Mouse (Mus musculus) CH12.LX (cell line): Measurements from ENCODE around the gene Gm10719.
A peak's percentile ranks its signal among the peaks of the same experiment; 100 is the strongest.
"Not testable (repeated sequence)": the region's sequence is repeated elsewhere in the genome, so short reads cannot be mapped to it uniquely, and the experiment has no call there.

Source experiments
- CHD1 ChIP-seq: IDR thresholded peaks from 2 replicates; pipeline ENCODE4 v1.6.1; 2012; ENCODE audit warnings: low read depth, low read length, improper control_type of control experiment, inconsistent platforms
- CTCF ChIP-seq, 2 experiments: IDR thresholded peaks in 1 of 2; conservative IDR thresholded peaks in 1 of 2; 2 replicates each; pipeline ENCODE4 v1.5.1; 2011 to 2012; ENCODE audit warnings: low read depth in 2 of 2, low read length in 2 of 2, improper control_type of control experiment in 1 of 2, inconsistent platforms in 1 of 2, mild to moderate bottlenecking in 1 of 2, moderate library complexity in 1 of 2
- EP300 ChIP-seq: IDR thresholded peaks from 2 replicates; pipeline ENCODE4 v1.6.1; 2011; ENCODE audit warnings: low read length, improper control_type of control experiment
- MAFK ChIP-seq: IDR thresholded peaks from 2 replicates; pipeline ENCODE4 v1.6.1; 2011; ENCODE audit warnings: low read length, improper control_type of control experiment; ENCODE audit not compliant: insufficient replicate concordance
- MAX ChIP-seq: IDR thresholded peaks from 2 replicates; pipeline ENCODE4 v1.6.1; 2011; ENCODE audit warnings: low read length, improper control_type of control experiment
- MXI1 ChIP-seq: IDR thresholded peaks from 2 replicates; pipeline ENCODE4 v1.6.1; 2011; ENCODE audit warnings: mild to moderate bottlenecking, low read depth, low read length, improper control_type of control experiment
- POLR2A ChIP-seq: IDR thresholded peaks from 2 replicates; pipeline ENCODE4 v1.6.1; 2011; ENCODE audit warnings: low read depth, mild to moderate bottlenecking, improper control_type of control experiment, low read length
- POLR2AphosphoS2 ChIP-seq: IDR thresholded peaks from 2 replicates; pipeline ENCODE4 v1.6.1; 2011; ENCODE audit warnings: low read depth, low read length, improper control_type of control experiment
- RAD21 ChIP-seq: IDR thresholded peaks from 2 replicates; pipeline ENCODE4 v1.6.1; 2011; ENCODE audit warnings: low read depth, mild to moderate bottlenecking, low read length, improper control_type of control experiment, moderate library complexity
- RCOR1 ChIP-seq: conservative IDR thresholded peaks from 2 replicates; pipeline ENCODE4 v1.6.1; 2012; ENCODE audit warnings: low read depth, mild to moderate bottlenecking, inconsistent platforms, low read length, improper control_type of control experiment
- TCF12 ChIP-seq: IDR thresholded peaks from 2 replicates; pipeline ENCODE4 v1.6.1; 2014; ENCODE audit warnings: low read depth, mild to moderate bottlenecking, inconsistent platforms, low read length, improper control_type of control experiment
- USF1 ChIP-seq: IDR thresholded peaks from 2 replicates; pipeline ENCODE4 v1.6.1; 2014; ENCODE audit warnings: low read depth, mild to moderate bottlenecking, inconsistent platforms, low read length, improper control_type of control experiment

- not testable (repeated sequence) for TF ChIP-seq TCF12, RAD21, RCOR1, USF1, POLR2A, CHD1, MAFK, POLR2AphosphoS2, MXI1, MAX, EP300
- peak in 1 of 2 experiments; percentile 43; a peak in 1 of 4 replicates for TF ChIP-seq CTCF (conservative IDR thresholded peaks at IDR 0.05 in 1 of 2, IDR thresholded peaks at IDR 0.05 in 1 of 2; ENCODE audit: low read depth in 2 of 2, low read length in 2 of 2)
Measured at GRCm38 (mm10) chr9:3027200-3027599, 10.0 kb downstream of the Gm10719 start.
